Mouse (Mus musculus): ENCODE results near the gene Kcna1. TPM values are rescaled to one million over a fixed set of nuclear protein-coding genes. Genes with fewer than 3 reads are reported as not detected.
A peak's percentile ranks its signal among the peaks of the same experiment; 100 is the strongest.

Gene Kcna1
- total and polyA plus RNA-seq, 2 experiments from 2014 or later, result 2.2 to 4.2 TPM

DNA sequence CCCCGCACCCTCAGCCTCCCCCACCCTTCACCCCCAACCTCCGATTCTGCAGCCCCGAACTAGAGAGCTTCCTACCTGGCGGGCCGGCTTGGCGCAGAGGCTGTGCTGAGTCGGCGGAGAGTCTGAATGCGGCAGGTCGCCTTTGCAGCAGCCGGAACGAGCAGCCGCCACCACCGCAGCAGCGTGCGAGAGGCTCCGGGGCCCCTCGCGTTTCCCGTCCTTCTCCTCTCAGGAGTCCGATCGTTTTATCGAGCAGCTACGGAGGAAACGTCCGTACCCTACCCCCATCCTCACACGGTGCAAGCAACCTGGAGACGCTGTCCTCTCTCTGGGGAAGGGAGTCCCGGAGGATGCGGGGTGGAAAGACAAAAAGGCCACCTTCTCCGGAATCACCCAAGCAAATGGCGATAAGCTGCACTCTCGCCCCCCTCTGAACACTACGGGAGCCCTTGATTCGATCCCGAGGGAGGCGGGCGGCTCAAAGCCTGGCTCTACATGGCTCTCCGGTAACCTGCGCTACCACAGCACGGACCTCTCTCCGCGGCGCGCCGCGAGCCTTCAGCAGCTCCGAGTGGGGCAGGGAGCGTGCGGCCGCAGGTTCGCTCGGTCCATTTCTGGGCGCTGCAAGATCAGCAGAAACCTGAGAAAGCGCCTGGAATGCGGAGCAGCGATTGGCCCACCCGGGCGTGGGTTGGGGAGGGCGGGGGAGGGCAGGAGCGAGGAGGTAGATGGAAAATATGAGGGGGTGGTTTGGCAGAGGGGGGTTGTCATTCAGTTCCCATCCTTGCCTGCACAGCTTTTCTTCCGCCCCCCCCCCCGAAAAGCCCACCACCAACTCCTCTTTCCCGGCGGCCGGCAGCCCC is 1.8 kb downstream of the Kcna1 start:
- Histone ChIP-seq H3K36me3 (ENCODE audit: insufficient read depth, low read length) (no peaks in the 10 kb centered on the region), H3K4me2 (ENCODE audit: low read depth, low read length, poor library complexity, severe bottlenecking) (peak overlapping the region; percentile 98), H3K4me1 (ENCODE audit: insufficient read depth, low read length) (peaks cover 8% of the 10 kb centered on the region), H3K9me3 (ENCODE audit: low read length) (no peaks in the 10 kb centered on the region), H3K4me3 (ENCODE audit: low read depth, low read length) (peak overlapping the region; percentile 59), H3K9ac (replicated peaks; ENCODE audit: low read length, poor library complexity, severe bottlenecking) (peak overlapping the region; percentile 61), H3K27ac (ENCODE audit: low read depth, low read length) (no peak overlapping the region), H3K27me3 (ENCODE audit: insufficient read depth, low read length) (peaks cover 29% of the 10 kb centered on the region)
- TF ChIP-seq CTCF (IDR thresholded peaks at IDR 0.05), result no peak
- ATAC-seq (ENCODE audit: low FRiP score), result peak; percentile 41
- WGBS, result under 1% methylated on average over 63 of the region's 66 CpGs
- DNase-seq (ENCODE audit: low spot score), result peak; percentile 49

DNA sequence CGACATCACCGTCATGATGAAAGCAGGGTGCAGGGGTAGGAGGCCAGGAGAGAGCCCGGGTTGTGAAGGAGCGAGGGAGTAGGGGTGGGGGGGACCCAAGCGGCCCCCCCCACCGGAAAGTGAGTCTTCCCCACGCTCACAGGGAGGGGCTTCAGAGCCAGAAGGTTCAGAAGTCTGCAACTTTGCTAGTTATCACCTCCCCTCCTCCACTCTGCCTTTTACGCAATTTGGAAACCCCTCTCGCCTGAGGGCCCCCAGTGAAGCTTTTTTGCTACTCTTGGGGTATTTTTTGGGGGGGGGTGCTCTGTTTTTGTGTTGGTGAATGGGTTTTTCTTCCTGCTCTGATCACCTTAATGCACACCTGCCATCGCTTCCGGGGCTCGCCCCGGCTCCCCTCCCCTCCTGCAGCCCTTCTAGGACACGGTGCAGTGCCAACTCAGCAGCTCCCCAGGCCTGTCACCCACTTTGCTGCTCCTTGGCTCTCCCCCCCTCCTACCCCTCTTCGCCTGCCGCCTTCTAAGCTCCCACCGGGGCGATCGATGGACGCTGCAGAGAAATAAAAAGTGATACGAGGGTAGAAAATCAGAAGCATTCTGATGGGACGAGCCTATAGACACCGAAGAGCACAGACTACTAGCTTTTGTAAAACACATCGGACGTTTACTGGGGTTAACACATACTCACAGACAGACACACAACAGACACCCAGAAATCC is 2.7 kb downstream of the Kcna1 start:
- Histone ChIP-seq H3K36me3 (ENCODE audit: insufficient read depth, low read length) (no peaks in the 10 kb centered on the region), H3K9ac (replicated peaks; ENCODE audit: low read length, poor library complexity, severe bottlenecking) (peak overlapping the region; percentile 61; the same call in 1 of the 2 replicates), H3K9me3 (ENCODE audit: low read length) (no peaks in the 10 kb centered on the region), H3K4me2 (ENCODE audit: low read depth, low read length, poor library complexity, severe bottlenecking) (peak overlapping the region; percentile 98), H3K4me3 (ENCODE audit: low read depth, low read length) (peak overlapping the region; percentile 59), H3K27ac (ENCODE audit: low read depth, low read length) (no peak overlapping the region), H3K4me1 (ENCODE audit: insufficient read depth, low read length) (peaks cover 8% of the 10 kb centered on the region), H3K27me3 (ENCODE audit: insufficient read depth, low read length) (peaks cover 29% of the 10 kb centered on the region)
- ATAC-seq (ENCODE audit: low FRiP score) (no peak), DNase-seq (ENCODE audit: low spot score) (no peak)
- no peak for TF ChIP-seq CTCF (IDR thresholded peaks at IDR 0.05)
- WGBS, result under 1% methylated on average over 25 of the region's 25 CpGs

DNA sequence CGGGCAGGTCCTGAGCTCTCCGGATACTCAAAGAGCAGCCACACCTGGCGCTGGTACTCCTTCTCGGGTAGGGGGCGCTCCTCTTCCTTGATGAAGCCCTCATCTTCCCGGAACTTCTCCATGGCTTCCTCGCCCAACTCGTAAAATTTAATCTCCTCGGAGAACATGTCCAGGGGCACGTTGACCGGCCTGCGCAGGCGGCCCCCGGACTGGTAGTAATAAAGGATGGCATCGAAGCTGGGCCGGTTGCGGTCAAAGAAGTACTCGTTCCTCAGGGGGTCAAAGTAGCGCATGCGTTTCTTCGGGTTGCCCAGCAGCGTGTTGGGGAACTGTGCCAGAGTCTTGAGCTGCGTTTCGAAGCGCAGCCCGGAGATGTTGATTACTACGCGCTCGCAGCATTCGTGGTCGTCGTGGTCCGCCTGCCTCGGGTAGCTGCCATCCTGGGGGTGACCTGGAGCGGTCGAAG is 3.3 kb downstream of the Kcna1 start:
- TF ChIP-seq CTCF (IDR thresholded peaks at IDR 0.05), result peak; percentile 63
- peaks cover 27% of the 10 kb centered on the region for H3K27me3 ChIP-seq (ENCODE audit: insufficient read depth, low read length)
- H3K27ac ChIP-seq (ENCODE audit: low read depth, low read length), result no peak overlapping the region
- DNase-seq (ENCODE audit: low spot score), result peak; percentile 52
- 0 out of 2 replicates have a peak overlapping the region, but pooled peaks have one; percentile 19 for H3K9ac ChIP-seq (replicated peaks; ENCODE audit: low read length, poor library complexity, severe bottlenecking)
- peak overlapping the region; percentile 59 for H3K4me3 ChIP-seq (ENCODE audit: low read depth, low read length)
- no peak for ATAC-seq (ENCODE audit: low FRiP score)
- no peaks in the 10 kb centered on the region for H3K36me3 ChIP-seq (ENCODE audit: insufficient read depth, low read length)
- H3K9me3 ChIP-seq (ENCODE audit: low read length), result no peaks in the 10 kb centered on the region
- H3K4me1 ChIP-seq (ENCODE audit: insufficient read depth, low read length), result peaks cover 8% of the 10 kb centered on the region
- 1% methylated on average over 36 of the region's 36 CpGs for WGBS
- peak overlapping the region; percentile 98 for H3K4me2 ChIP-seq (ENCODE audit: low read depth, low read length, poor library complexity, severe bottlenecking)

DNA sequence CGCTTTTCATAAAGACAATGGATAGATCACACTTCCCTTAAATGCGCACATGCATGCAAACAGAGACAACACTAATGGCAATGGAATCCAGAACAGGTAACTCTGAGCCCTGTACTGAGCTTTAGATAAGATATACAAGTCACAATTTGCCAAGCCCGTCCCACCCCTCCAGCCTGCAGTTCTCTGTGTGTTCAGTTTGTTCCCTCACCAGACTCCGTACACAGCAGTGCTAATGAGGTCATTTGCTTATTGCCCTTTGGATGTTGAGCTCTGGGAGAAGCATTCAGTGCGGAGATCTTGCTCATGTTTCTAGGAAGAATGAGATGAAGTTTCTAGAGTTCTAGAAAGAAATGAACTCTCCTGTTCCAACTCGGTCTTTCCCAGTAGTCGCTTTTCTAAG is 17.7 kb downstream of the Kcna1 start:
- Histone ChIP-seq H3K4me1 (ENCODE audit: insufficient read depth, low read length) (no peaks in the 10 kb centered on the region), H3K9ac (replicated peaks; ENCODE audit: low read length, poor library complexity, severe bottlenecking) (no peak overlapping the region), H3K27ac (ENCODE audit: low read depth, low read length) (no peak overlapping the region), H3K4me2 (ENCODE audit: low read depth, low read length, poor library complexity, severe bottlenecking) (no peak overlapping the region), H3K4me3 (ENCODE audit: low read depth, low read length) (no peak overlapping the region), H3K9me3 (ENCODE audit: low read length) (no peaks in the 10 kb centered on the region), H3K27me3 (ENCODE audit: insufficient read depth, low read length) (no peaks in the 10 kb centered on the region), H3K36me3 (ENCODE audit: insufficient read depth, low read length) (no peaks in the 10 kb centered on the region)
- no peak for DNase-seq (ENCODE audit: low spot score)
- WGBS, result 91% methylated on average over 7 of the region's 7 CpGs
- ATAC-seq (ENCODE audit: low FRiP score), result no peak
- no peak for TF ChIP-seq CTCF (IDR thresholded peaks at IDR 0.05)

DNA sequence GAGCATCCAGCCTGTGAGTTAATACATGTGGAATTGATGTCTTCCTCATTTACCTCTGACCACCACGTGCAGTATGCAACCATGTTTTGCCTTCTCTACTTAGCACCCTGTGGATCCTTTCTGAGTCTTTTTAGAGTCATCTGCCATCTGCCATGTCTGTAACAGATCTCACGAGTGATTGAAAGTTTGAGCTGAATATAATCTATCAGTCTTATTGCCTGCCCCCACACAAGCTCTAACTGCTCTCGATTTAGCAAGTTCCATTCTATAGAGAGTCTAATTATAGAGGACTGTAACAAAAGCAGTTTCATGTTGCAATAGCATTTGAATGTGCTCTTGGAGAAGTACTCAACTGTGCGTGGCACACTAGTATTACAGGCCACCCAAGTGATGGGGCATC is 27.7 kb downstream of the Kcna1 start:
- TF ChIP-seq CTCF (IDR thresholded peaks at IDR 0.05), result no peak
- DNase-seq (ENCODE audit: low spot score), result no peak
- no peaks in the 10 kb centered on the region for H3K36me3 ChIP-seq (ENCODE audit: insufficient read depth, low read length)

GRCm38 (mm10) chr6:126610746-126611145 is 35.4 kb downstream of the Kcna1 start:
- Histone ChIP-seq H3K9me3 (ENCODE audit: low read length) (no peaks in the 10 kb centered on the region), H3K4me2 (ENCODE audit: low read depth, low read length, poor library complexity, severe bottlenecking) (no peak overlapping the region), H3K4me1 (ENCODE audit: insufficient read depth, low read length) (no peaks in the 10 kb centered on the region), H3K27me3 (ENCODE audit: insufficient read depth, low read length) (no peaks in the 10 kb centered on the region), H3K36me3 (ENCODE audit: insufficient read depth, low read length) (no peaks in the 10 kb centered on the region), H3K9ac (replicated peaks; ENCODE audit: low read length, poor library complexity, severe bottlenecking) (no peak overlapping the region), H3K27ac (ENCODE audit: low read depth, low read length) (no peak overlapping the region), H3K4me3 (ENCODE audit: low read depth, low read length) (no peak overlapping the region)
- 63% methylated on average over 4 of the region's 4 CpGs for WGBS
- 0 out of 2 replicates have a peak, but pooled peaks have one; percentile 10 for ATAC-seq (ENCODE audit: low FRiP score)
- no peak for DNase-seq (ENCODE audit: low spot score)
- no peak for TF ChIP-seq CTCF (IDR thresholded peaks at IDR 0.05)

More for the DNA sequence above, 27.7 kb downstream of the Kcna1 start:
- ATAC-seq (ENCODE audit: low FRiP score), result no peak
- WGBS, result 87% methylated on average over 4 of the region's 4 CpGs
- no peak overlapping the region for H3K4me3 ChIP-seq (ENCODE audit: low read depth, low read length)
- no peak overlapping the region for H3K4me2 ChIP-seq (ENCODE audit: low read depth, low read length, poor library complexity, severe bottlenecking)
- no peaks in the 10 kb centered on the region for H3K4me1 ChIP-seq (ENCODE audit: insufficient read depth, low read length)
- no peaks in the 10 kb centered on the region for H3K27me3 ChIP-seq (ENCODE audit: insufficient read depth, low read length)
- no peak overlapping the region for H3K9ac ChIP-seq (replicated peaks; ENCODE audit: low read length, poor library complexity, severe bottlenecking)
- no peak overlapping the region for H3K27ac ChIP-seq (ENCODE audit: low read depth, low read length)
- H3K9me3 ChIP-seq (ENCODE audit: low read length), result no peaks in the 10 kb centered on the region
